Mouse (Mus musculus): Measurements from ENCODE around the gene Olfr666. TPM values are rescaled to one million over a fixed set of nuclear protein-coding genes. Genes with fewer than 3 reads are reported as not detected.
"Not testable (repeated sequence)": the region's sequence is repeated elsewhere in the genome, so short reads cannot be mapped to it uniquely, and the experiment has no call there.

The Olfr666 gene
- total RNA-seq, 1 experiment, result not detected

DNA sequence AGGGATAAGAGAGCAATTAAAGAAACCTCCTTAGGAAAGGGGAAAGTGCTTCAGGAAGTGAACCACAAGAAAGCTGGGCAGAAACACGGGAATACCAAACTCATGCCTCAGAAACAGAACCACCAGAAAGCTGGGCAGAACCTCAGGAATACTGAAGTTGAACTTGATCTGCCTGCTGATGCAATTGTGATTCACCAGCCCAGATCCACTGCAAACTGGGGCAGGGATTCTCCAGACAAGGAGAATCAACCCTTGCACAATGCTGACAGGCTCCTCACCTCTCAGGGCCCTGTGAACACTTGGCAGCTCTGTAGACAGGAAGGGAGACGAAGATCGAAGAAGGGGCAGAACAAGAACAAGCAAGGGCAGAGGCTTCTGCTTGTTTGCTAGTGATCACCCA, 34.4 kb downstream of the Olfr666 start:
- in situ Hi-C loops (cut with MboI; ENCODE audit: low sequenced_read_pairs in 2 of 2, unreplicated experiment in 2 of 2), result no loop called here
- Histone ChIP-seq H3K9ac (ENCODE audit: insufficient read depth, low read depth, low read length, poor library complexity, severe bottlenecking) (no peak overlapping the region), H3K4me3 (ENCODE audit: insufficient read depth in 1 of 2, low read depth in 1 of 2, low read length in 2 of 2, poor library complexity in 1 of 2, severe bottlenecking in 1 of 2) (no peak overlapping the region), H3K9me3 (ENCODE audit: control insufficient read depth, insufficient read depth, low read depth, low read length) (no peaks in the 10 kb centered on the region), H3K36me3 (ENCODE audit: control insufficient read depth, insufficient read depth, low read length, poor library complexity, severe bottlenecking) (no peaks in the 10 kb centered on the region), H3K27ac (ENCODE audit: insufficient read depth, low read depth, low read length, poor library complexity, severe bottlenecking) (no peak overlapping the region), H3K4me1 (ENCODE audit: control insufficient read depth in 2 of 2, insufficient read depth in 2 of 2, low read length in 2 of 2, poor library complexity in 1 of 2) (no peaks in the 10 kb centered on the region)
- no peak for DNase-seq (ENCODE audit: low read depth, low spot score)
- no peak for TF ChIP-seq ZNF384 (IDR thresholded peaks at IDR 0.05; ENCODE audit: low read depth, low read length)
- no peak for TF ChIP-seq ZC3H11A (IDR thresholded peaks at IDR 0.05; ENCODE audit: borderline replicate concordance, low read depth, low read length)
- TF ChIP-seq MAFK (IDR thresholded peaks at IDR 0.05; ENCODE audit: insufficient read depth, low read depth, low read length), result no peak
- no peak for TF ChIP-seq CHD2 (IDR thresholded peaks at IDR 0.05; ENCODE audit: low read depth, low read length)
- TF ChIP-seq HCFC1 (IDR thresholded peaks at IDR 0.05; ENCODE audit: borderline replicate concordance, insufficient read depth, low read length), result no peak

DNA sequence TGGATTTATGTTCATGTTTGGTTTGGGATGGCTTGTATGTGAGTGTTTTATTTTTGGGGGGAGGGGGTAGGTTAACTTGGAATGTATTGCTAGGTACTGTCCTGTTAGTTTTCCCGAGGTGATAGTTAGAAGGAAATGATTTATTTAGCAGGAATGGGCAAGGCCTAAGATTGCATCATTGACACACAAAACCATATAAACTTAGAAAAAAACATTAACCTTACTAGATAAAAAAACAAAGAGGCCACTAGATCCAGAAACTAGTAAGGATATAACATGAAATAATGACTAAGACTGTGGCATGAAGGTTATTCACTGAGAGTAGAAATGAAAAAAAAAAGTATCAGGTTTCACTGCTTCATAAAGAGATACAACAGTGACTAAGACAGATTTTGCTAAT, 38.1 kb downstream of the Olfr666 start:
- Histone ChIP-seq H3K4me3 (ENCODE audit: insufficient read depth in 1 of 2, low read depth in 1 of 2, low read length in 2 of 2, poor library complexity in 1 of 2, severe bottlenecking in 1 of 2) (no peak overlapping the region), H3K4me1 (ENCODE audit: control insufficient read depth in 2 of 2, insufficient read depth in 2 of 2, low read length in 2 of 2, poor library complexity in 1 of 2) (no peaks in the 10 kb centered on the region), H3K9me3 (ENCODE audit: control insufficient read depth, insufficient read depth, low read depth, low read length) (no peaks in the 10 kb centered on the region), H3K36me3 (ENCODE audit: control insufficient read depth, insufficient read depth, low read length, poor library complexity, severe bottlenecking) (no peaks in the 10 kb centered on the region), H3K27ac (ENCODE audit: insufficient read depth, low read depth, low read length, poor library complexity, severe bottlenecking) (no peak overlapping the region), H3K9ac (ENCODE audit: insufficient read depth, low read depth, low read length, poor library complexity, severe bottlenecking) (no peak overlapping the region)
- no peak for DNase-seq (ENCODE audit: low read depth, low spot score)
- no peak for TF ChIP-seq MAFK (IDR thresholded peaks at IDR 0.05; ENCODE audit: insufficient read depth, low read depth, low read length)
- no peak for TF ChIP-seq HCFC1 (IDR thresholded peaks at IDR 0.05; ENCODE audit: borderline replicate concordance, insufficient read depth, low read length)
- no peak for TF ChIP-seq CHD2 (IDR thresholded peaks at IDR 0.05; ENCODE audit: low read depth, low read length)
- TF ChIP-seq ZNF384 (IDR thresholded peaks at IDR 0.05; ENCODE audit: low read depth, low read length), result no peak
- in situ Hi-C loops (cut with MboI; ENCODE audit: low sequenced_read_pairs in 2 of 2, unreplicated experiment in 2 of 2), result no loop called here

DNA sequence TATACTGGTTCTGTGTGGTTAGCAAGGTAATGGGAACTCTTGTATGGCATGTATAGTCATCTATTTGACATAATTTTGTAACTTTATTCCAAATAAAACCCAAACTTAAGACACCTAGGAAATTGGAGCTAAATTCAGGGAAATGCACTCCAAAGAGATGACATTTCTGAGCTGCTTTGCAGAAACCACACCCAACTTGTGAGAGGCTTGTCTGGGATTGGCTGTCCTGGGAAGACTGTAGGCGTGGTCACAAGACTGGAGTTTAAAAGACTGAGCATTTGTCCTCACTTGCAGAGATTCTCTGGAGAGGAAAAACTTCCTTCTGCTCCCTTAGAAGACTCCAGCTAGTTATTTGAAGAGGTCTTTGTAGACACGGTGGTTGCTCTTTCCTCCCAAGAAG, 39.0 kb downstream of the Olfr666 start, which contains the start of gene Usp17la:
Usp17la (plus strand) TSS at position 301 of the 400 bp plus-strand sequence.
- H3K27ac ChIP-seq (ENCODE audit: insufficient read depth, low read depth, low read length, poor library complexity, severe bottlenecking); in situ Hi-C loops (cut with MboI; ENCODE audit: low sequenced_read_pairs in 2 of 2, unreplicated experiment in 2 of 2); H3K36me3 ChIP-seq (ENCODE audit: control insufficient read depth, insufficient read depth, low read length, poor library complexity, severe bottlenecking); DNase-seq (ENCODE audit: low read depth, low spot score); H3K9me3 ChIP-seq (ENCODE audit: control insufficient read depth, insufficient read depth, low read depth, low read length); H3K4me1 ChIP-seq (ENCODE audit: control insufficient read depth in 2 of 2, insufficient read depth in 2 of 2, low read length in 2 of 2, poor library complexity in 1 of 2); H3K4me3 ChIP-seq (ENCODE audit: insufficient read depth in 1 of 2, low read depth in 1 of 2, low read length in 2 of 2, poor library complexity in 1 of 2, severe bottlenecking in 1 of 2); H3K9ac ChIP-seq (ENCODE audit: insufficient read depth, low read depth, low read length, poor library complexity, severe bottlenecking): not testable (repeated sequence)

DNA sequence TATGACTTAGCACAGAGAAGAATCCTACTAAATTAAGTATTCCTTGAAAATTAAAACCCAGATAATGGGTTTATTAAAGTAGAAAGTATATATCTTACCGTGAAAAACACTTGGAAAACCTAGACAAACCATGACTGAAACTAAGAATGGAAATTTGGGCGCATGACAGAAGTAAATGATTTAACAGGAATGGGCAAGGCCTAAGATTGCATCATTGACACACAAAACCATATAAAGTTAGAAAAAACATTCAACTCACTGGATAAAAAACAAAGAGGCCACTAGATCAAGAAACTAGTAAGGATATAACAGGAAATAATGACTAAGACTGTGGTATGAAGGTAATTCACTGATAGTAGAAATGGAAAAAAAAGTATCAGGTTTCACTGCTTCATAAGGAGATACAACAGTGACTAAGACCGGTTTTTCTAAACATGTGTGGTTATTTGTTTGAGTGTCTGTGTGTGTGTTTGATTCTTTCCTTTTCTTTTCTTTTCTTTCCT, 40.5 kb downstream of the Olfr666 start:
- no peaks in the 10 kb centered on the region for H3K4me1 ChIP-seq (ENCODE audit: control insufficient read depth in 2 of 2, insufficient read depth in 2 of 2, low read length in 2 of 2, poor library complexity in 1 of 2)
- TF ChIP-seq ZNF384 (IDR thresholded peaks at IDR 0.05; ENCODE audit: low read depth, low read length) (no peak), ZC3H11A (IDR thresholded peaks at IDR 0.05; ENCODE audit: borderline replicate concordance, low read depth, low read length) (no peak), MAFK (IDR thresholded peaks at IDR 0.05; ENCODE audit: insufficient read depth, low read depth, low read length) (no peak), CHD2 (IDR thresholded peaks at IDR 0.05; ENCODE audit: low read depth, low read length) (no peak), HCFC1 (IDR thresholded peaks at IDR 0.05; ENCODE audit: borderline replicate concordance, insufficient read depth, low read length) (no peak)
- H3K4me3 ChIP-seq (ENCODE audit: insufficient read depth in 1 of 2, low read depth in 1 of 2, low read length in 2 of 2, poor library complexity in 1 of 2, severe bottlenecking in 1 of 2), result no peak overlapping the region
- H3K9me3 ChIP-seq (ENCODE audit: control insufficient read depth, insufficient read depth, low read depth, low read length), result no peaks in the 10 kb centered on the region
- H3K36me3 ChIP-seq (ENCODE audit: control insufficient read depth, insufficient read depth, low read length, poor library complexity, severe bottlenecking), result no peaks in the 10 kb centered on the region
- in situ Hi-C loops (cut with MboI; ENCODE audit: low sequenced_read_pairs in 2 of 2, unreplicated experiment in 2 of 2), result no loop called here
- DNase-seq (ENCODE audit: low read depth, low spot score), result no peak
- H3K9ac ChIP-seq (ENCODE audit: insufficient read depth, low read depth, low read length, poor library complexity, severe bottlenecking), result no peak overlapping the region
- no peak overlapping the region for H3K27ac ChIP-seq (ENCODE audit: insufficient read depth, low read depth, low read length, poor library complexity, severe bottlenecking)

DNA sequence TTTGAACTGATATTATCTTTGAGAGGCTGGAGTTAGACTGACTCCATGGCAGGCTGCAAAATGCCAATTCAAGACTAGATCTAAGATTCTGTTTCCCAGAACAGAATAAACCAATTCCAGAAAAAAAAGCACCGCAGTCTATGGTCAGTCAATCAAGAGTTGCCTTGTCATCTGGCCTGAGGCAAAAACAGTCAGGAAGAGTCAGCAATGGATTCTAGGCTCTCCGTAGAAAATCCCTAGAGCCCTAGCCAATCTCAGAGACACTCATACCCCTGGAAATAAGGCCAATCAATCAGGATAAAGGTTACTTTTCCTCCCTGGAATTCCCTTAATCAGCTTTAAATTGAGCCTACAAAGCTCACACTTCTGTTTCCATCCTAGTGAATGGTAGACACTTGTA, 44.2 kb downstream of the Olfr666 start:
- H3K9ac ChIP-seq (ENCODE audit: insufficient read depth, low read depth, low read length, poor library complexity, severe bottlenecking); H3K9me3 ChIP-seq (ENCODE audit: control insufficient read depth, insufficient read depth, low read depth, low read length); H3K4me3 ChIP-seq (ENCODE audit: insufficient read depth in 1 of 2, low read depth in 1 of 2, low read length in 2 of 2, poor library complexity in 1 of 2, severe bottlenecking in 1 of 2); in situ Hi-C loops (cut with MboI; ENCODE audit: low sequenced_read_pairs in 2 of 2, unreplicated experiment in 2 of 2); DNase-seq (ENCODE audit: low read depth, low spot score); H3K36me3 ChIP-seq (ENCODE audit: control insufficient read depth, insufficient read depth, low read length, poor library complexity, severe bottlenecking); H3K27ac ChIP-seq (ENCODE audit: insufficient read depth, low read depth, low read length, poor library complexity, severe bottlenecking); H3K4me1 ChIP-seq (ENCODE audit: control insufficient read depth in 2 of 2, insufficient read depth in 2 of 2, low read length in 2 of 2, poor library complexity in 1 of 2): not testable (repeated sequence)

All from ES-E14 (cell line).